Mouse (Mus musculus) kidney, postnatal 36 days (tissue): ENCODE data around the gene Zfp341.

ENCODE experiments used
- DNase-seq, 2 experiments: peaks; one replicate each; pipeline ENCODE4 v3.0.0; 2021 to 2022; ENCODE audit warnings: mixed read lengths in 2 of 2

Zfp341 gene

DNA sequence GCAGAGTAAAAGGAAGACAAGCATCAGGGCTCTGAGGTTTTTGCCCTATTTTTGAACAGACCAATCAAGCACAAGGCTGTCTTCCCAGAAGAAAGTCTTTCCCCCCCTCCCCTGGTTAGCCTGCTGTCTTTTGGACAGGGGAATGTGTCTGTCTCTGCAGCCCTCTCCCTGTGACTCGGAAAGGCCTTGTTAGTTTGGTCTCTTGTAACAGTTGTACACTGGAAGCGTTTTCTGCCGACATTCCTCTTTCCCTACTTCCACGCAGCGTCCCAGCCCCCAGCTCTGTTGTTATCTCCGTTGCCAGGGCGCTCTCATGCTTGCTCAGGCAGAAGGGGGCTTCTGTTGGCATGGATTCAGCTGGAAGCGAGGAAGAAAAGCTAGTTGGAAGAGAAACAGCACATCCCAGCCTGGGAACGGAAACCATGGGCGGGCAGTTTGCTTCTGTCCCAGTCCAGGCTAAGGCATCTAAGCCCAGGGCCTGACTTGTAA is 64.6 kb downstream of the Zfp341 start:
- peak in 1 of 2 experiments; percentile 49 for DNase-seq

DNA sequence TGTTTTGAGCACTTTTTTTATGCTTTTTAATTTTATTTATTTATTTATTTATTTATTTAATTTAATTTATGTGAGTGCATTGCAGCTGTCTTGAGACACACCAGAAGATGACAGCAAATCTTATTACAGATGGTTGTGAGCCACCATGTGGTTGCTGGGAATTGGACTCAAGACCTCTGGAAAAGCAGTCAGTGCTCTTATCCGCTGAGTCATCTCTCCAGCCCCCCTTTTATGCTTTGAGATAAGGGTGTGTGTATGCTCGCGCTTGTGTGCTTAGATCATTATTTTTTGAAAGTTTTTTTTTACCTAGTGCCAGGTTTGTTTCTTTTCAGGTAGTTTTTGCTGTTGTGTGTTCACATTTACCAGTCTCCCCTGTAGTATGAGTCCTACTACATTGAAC is 65.9 kb downstream of the Zfp341 start:
- no peak for DNase-seq

DNA sequence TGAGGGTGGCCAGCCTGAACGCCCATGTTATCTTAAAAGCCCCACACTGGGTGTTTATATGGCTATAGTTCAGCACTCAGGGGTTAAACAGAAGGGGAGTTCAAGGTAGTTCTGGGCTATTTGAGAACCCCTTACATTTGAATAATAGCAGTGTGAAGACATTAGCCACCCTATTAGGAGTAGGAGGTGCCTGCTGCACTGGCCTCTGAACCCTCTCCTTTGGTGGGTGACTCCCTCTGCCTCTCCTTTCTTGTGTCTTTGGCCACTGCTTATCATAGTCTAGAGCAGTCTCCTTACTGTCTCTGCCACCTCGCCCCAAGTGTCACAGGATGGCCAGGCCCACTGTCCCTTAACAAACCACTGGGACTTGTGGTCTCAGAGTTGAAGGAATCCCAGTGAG is 67.2 kb downstream of the Zfp341 start:
- no peak for DNase-seq

DNA sequence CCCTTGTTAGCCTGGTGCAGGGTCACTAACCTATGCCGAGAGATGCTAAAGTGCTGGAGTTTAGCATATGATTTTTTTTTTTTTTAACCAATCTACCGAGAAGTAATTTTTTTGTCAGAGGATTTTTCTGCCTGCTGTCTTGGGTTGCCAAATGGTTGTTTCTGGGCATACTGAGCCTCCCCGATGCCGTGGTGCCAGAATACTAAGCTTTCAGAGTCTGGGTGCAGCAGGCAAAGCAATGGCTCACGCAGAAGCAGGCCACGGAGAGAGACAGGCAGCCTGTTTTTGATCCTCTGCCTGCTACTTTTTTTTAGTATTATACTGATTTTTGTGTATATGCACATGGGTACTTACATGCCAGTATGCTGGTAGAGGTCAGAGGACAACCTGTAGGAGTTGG is 67.8 kb downstream of the Zfp341 start:
- no peak for DNase-seq

DNA sequence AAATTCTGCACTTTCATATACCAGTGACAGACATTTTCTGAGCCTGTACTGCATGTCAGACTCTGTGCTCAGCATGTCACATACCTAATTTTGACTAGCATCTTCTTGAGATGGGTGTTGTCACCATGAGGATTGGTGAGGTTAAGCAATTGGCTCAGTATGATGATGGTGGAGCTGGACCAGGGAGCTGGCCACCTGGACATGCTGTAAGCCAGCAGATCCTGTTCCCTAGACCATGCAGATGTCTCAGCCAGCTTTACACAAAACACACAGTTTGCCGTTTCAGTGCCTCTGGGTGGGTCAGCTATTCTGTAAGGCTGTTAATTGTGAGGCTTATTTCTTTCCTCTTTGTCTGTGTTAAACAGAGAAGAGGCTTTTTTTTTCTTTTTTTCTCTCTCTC is 69.6 kb downstream of the Zfp341 start:
- no peak for DNase-seq

DNA sequence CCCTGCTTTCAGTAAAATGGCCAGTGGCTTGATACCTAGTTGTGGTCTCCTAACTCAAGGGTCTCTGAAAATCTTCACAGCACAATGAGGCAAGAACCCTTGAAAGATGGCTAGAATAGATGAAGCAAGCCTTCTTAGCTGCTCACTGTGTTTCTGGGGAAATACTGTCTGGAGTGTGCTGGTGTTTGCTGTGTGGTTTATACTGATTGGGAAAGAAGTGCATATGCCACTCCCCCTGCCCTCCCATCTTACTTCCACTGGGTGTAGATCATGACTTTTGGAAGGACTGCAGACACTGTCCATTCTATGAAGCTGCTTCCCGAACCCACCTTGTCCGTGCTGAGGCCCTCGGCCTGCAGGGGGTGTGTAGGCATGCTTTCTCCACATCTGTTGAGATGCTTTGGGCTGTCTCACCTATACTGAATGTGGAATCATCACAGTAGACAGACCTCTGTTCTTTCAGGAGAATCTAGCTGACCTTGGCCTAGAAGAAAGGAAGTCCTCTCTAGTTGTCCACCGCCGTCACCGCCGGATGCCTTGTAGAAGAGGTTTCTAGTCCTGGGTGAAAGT is 71.9 kb downstream of the Zfp341 start:
- DNase-seq: no peak

DNA sequence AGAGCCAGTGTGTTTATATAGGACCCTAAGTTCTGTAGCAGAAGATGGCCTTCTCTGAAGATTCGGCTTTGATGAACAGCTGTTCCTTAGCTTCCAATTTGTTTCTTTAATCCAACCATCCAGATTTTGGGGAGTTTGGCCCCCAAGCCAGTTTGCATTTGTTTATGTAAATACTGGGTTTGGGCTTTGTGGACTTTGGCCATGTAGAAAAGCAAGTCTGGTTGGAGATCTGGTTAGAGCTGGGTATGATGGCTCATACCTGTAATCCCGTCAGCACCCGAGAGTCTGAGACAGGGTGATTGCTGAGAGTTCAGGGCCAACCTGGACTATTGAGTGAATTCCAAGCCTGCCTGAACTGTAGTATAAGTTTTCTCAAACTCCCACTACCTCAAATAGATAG is 72.7 kb downstream of the Zfp341 start:
- no peak for DNase-seq

DNA sequence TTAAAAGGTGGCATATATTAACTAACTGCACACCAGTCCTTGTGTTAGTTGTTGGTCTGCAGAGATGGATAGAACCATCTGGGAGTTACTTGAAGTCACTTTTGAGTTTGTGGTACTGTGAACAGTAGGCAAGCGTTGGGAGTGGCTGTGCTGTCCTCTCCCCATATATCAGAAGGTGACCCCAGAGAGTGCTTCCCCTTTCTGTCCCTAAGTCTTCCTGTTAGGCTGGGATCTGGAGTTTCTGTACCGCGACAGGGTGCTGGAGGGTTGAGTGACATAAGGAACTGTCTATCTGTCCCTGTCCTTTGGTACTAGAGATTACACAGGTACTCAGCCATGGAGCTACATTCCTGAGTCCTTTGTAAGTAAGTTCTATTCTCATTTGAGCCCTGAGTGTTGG is 73.7 kb downstream of the Zfp341 start:
- no peak for DNase-seq

DNA sequence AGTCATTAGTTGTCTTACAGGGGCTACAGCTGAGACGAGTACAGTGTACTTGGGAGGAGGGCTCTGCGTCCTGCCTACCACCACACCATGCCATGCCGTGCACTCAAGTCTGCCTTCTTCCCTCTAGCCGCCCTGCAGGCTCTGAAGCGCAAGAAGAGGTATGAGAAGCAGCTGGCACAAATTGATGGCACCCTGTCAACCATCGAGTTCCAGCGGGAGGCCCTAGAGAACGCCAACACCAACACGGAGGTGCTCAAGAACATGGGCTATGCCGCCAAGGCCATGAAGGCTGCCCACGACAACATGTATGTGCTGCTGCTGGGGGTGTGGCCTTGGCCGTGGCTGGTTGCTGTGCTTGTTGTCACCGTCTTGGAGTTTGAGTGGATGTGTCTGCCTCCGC is 76.3 kb downstream of the Zfp341 start:
- no peak for DNase-seq

DNA sequence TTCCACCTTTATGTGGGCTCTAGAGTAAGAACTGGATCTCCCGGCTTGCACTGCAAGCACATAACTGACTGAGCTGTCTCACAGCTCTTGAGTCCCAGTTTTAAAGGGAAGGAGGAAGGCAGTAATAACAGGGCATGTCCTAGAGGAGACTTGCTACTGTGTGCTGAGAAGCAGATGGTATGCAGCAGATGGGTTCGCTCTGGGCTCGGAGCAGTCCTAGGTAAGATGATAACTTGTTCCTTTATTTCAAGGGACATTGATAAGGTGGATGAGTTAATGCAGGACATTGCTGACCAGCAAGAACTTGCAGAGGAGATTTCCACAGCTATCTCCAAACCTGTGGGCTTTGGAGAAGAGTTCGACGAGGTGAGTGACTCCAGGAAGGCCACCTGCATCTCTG is 77.9 kb downstream of the Zfp341 start:
- no peak for DNase-seq

DNA sequence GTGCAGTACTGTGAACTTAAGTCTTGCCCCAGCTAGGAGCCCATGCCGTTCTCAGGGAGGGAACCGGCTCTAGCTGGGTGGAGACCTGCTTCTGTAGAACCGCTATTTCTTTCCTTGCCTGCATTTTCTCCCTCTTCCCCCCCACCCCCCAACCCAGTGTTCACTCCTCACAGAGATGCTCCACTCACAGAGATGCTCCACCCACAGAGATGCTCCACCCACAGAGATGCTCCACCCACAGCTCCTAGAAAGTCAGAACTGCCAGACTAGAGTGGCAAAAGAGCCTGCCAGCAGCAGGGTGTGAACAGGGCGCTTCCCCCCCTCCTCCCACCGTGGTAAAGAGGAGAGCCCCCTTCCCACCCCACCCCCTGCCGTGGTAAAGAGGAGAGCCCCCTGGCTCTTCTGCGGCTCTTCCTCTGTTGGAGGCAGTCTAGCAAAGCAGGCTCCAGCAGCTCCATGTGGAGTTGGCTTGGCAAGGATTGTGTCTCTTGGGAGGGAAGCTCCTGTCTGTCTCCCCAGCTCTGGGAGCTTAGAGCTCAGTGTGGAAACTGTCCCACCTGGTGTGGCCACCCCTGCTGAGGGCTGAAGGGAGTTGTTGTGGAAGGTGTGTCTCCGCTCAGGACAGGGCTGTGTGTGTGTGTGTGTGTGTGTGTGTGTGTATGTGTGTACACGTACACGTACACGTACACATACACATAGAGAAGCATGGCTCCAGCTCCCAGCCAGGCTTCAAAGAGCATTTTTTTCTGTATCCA is 80.3 kb downstream of the Zfp341 start:
- no peak for DNase-seq

DNA sequence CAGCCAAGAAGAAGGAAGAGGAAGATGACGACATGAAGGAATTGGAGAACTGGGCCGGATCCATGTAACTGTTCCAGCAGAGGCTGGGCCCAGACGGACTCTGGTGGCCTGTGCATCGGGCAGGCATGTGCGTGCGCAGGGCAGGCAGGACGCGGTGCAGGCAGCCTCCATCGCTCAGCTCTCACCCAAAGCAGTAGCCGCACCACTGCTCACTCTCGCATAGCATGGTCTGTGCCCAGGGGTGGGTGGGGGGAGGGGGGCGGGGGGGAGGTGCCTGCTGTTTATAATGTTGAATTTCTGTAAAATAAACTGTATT is 80.8 kb downstream of the Zfp341 start:
- DNase-seq: peak in 1 of 2 experiments; percentile 18

DNA sequence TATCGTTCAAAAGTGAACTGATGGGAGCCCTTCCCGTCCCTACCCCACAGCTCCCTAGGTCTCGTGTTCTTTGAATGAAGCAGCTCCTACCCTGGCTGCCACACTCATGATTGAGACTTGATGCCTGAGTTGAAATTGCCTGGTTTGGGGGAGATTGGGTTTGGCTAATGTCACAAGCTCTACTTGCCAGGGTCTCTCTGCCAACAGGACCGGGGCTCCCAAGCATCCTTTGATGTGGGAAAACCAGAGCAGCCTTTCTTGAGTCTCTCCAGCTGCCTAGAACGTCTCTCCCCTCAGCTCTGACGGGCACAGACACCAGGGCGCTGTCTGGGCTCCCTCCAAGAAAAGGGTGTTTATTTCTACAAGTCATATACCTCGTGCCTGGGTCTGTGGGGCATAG is 82.6 kb downstream of the Zfp341 start:
- DNase-seq: no peak
